In the genomic region with DNA sequence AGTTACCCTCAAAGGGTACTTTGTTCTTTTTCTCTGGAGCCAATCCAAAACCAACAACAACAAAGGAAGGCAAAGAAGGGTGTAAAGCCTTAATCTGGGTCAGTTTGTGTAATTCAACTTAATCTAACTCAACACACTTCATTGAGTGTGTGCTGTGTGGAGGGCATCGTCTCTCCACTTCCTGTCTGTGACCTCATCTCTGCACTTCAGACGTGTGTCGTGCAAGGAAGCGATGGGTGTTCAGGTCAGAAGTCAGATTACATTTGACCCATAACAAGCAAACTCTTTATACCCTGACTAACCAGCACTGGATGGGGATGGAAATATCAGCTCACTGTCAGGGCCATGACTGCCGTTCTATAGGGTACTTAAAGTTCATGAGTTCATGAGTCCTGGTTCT, we compare ENCODE assay signal across 13 mouse cellular contexts.
DNase-seq lines count a peak whose midpoint lies in the region; ATAC-seq and TF ChIP-seq lines count a peak whose summit lies in the region.
"Had no signal": no experiment of that assay in that cellular context is flagged by ENCODE, and none has a peak within 500 bp of the region (broad histone marks: within the 10 kb centered on the region; RNA-seq: fewer than 3 reads in every experiment).

No protein-coding gene starts in this region.

- peak overlapping the region; percentile 60; the same call in 1 of the 2 replicates for H3K27ac ChIP-seq in lung, embryonic 14.5 days (ENCODE audit: low read depth)
- no peak overlapping the region for H3K27ac ChIP-seq in liver, embryonic 13.5 days
- H3K27ac ChIP-seq: hindbrain, embryonic 13.5 days; midbrain, embryonic 10.5 days had no signal

- H3K27me3 ChIP-seq in lung, embryonic 14.5 days (ENCODE audit: insufficient read depth, low read length) = no peaks in the 10 kb centered on the region
- no peaks in the 10 kb centered on the region for H3K27me3 ChIP-seq in liver, embryonic 13.5 days
- H3K27me3 ChIP-seq: hindbrain, embryonic 13.5 days had no signal

- H3K4me3 ChIP-seq in lung, embryonic 14.5 days (ENCODE audit: low read depth, low read length) = no peak overlapping the region
- H3K4me3 ChIP-seq in liver, embryonic 13.5 days (replicated peaks) = no peak overlapping the region
- H3K4me3 ChIP-seq: erythroblast, embryonic 14.5 days; hindbrain, embryonic 13.5 days; midbrain, embryonic 10.5 days had no signal

- 14% methylated on average over 5 of the region's 5 CpGs for WGBS in lung, embryonic 14.5 days
- 17% methylated on average over 5 of the region's 5 CpGs for WGBS in liver, embryonic 13.5 days (ENCODE audit: insufficient replicate concordance)

- H3K9ac ChIP-seq in lung, embryonic 14.5 days = no peak overlapping the region
- no peak overlapping the region for H3K9ac ChIP-seq in liver, embryonic 13.5 days
- H3K9ac ChIP-seq: hindbrain, embryonic 13.5 days had no signal

- peak; percentile 68 for ATAC-seq in lung, embryonic 14.5 days (ENCODE audit: insufficient read depth)
- ATAC-seq in activated CD4-positive, CD25-positive, alpha-beta regulatory T cell, adult 4 months = peak; percentile 82
- peak; percentile 29; the same call in 1 of the 2 replicates for ATAC-seq in liver, embryonic 13.5 days (ENCODE audit: low read depth)

- no peak overlapping the region for H3K4me2 ChIP-seq in lung, embryonic 14.5 days
- no peak overlapping the region for H3K4me2 ChIP-seq in liver, embryonic 13.5 days
- H3K4me2 ChIP-seq: hindbrain, embryonic 13.5 days had no signal

- no peak for TF ChIP-seq CTCF in lung, embryonic 14.5 days (IDR thresholded peaks at IDR 0.05; ENCODE audit: low read depth)

- peak; percentile 65 for DNase-seq in lung, embryonic 14.5 days
- DNase-seq in lung, postnatal 25 days (ENCODE audit: low spot score) = no peak
- no peak for DNase-seq in liver, embryonic 13.5 days
- DNase-seq in natural killer cell, adult 2 months (ENCODE audit: low spot score in 2 of 2) = peak; percentile 53 to 68
- DNase-seq in c-Kit-positive CD71-positive TER-119-positive erythroid progenitor cells, embryonic 14.5 days (ENCODE audit: low spot score) = no peak
- DNase-seq in thymus, postnatal 4 days = no peak
- DNase-seq: adrenal gland, postnatal 36 days; cerebellum, adult 11 months; kidney, adult 9 months had no signal

- 0 out of 2 replicates have a peak, but pooled peaks cover 8% of the 10 kb centered on the region for H3K4me1 ChIP-seq in lung, embryonic 14.5 days (ENCODE audit: insufficient read depth)
- peaks cover 12% of the 10 kb centered on the region for H3K4me1 ChIP-seq in liver, embryonic 13.5 days (replicated peaks)
- H3K4me1 ChIP-seq: hindbrain, embryonic 13.5 days had no signal

- H3K9me3 ChIP-seq in lung, embryonic 14.5 days (ENCODE audit: low read depth, low read length) = no peaks in the 10 kb centered on the region
- no peaks in the 10 kb centered on the region for H3K9me3 ChIP-seq in liver, embryonic 13.5 days (replicated peaks)
- H3K9me3 ChIP-seq: hindbrain, embryonic 13.5 days; midbrain, embryonic 10.5 days had no signal

- H3K36me3 ChIP-seq in lung, embryonic 14.5 days (ENCODE audit: insufficient read depth) = no peaks in the 10 kb centered on the region
- H3K36me3 ChIP-seq in liver, embryonic 13.5 days = no peaks in the 10 kb centered on the region
- H3K36me3 ChIP-seq: hindbrain, embryonic 13.5 days; midbrain, embryonic 10.5 days had no signal

Comparison
In these comparisons a context has a peak if more than half of its experiments do, and no peak if none do; other contexts are left out.
1. DNase-seq: peak in lung, embryonic 14.5 days (single experiment) and natural killer cell, adult 2 months (2 of 2); none in lung, postnatal 25 days (single experiment), liver, embryonic 13.5 days (single experiment), c-Kit-positive CD71-positive TER-119-positive erythroid progenitor cells, embryonic 14.5 days (single experiment) and thymus, postnatal 4 days (single experiment).
2. ATAC-seq: peak in every context shown above with its lines; median percentile 82 in activated CD4-positive, CD25-positive, alpha-beta regulatory T cell, adult 4 months; 68 in lung, embryonic 14.5 days; 29 in liver, embryonic 13.5 days.